Mouse (Mus musculus) neural tube, embryonic 13.5 days (tissue): ENCODE data around the gene Grik4. TPM values are rescaled to one million over a fixed set of nuclear protein-coding genes. Genes with fewer than 3 reads are reported as not detected.

ENCODE experiments used
- ATAC-seq: fragments of 200-750 bp; cut with Nextera tagmentation; 2 replicates; pipeline ENCODE4 v1.8.0; 2017; ENCODE audit warnings: low read depth, mild to moderate bottlenecking, moderate TSS enrichment, moderate library complexity
- H3K27ac ChIP-seq: fragments of 300-500 bp; sonication (generic); replicated peaks from 2 replicates; pipeline ENCODE4 v1.5.1; 2015; ENCODE audit warnings: moderate library complexity, mild to moderate bottlenecking, inconsistent platforms
- H3K27me3 ChIP-seq: fragments of 300-500 bp; sonication (generic); 2 replicates; pipeline ENCODE4 v1.6.1; 2015; ENCODE audit warnings: mild to moderate bottlenecking, inconsistent platforms
- H3K36me3 ChIP-seq: fragments of 300-500 bp; sonication (generic); 2 replicates; pipeline ENCODE4 v1.6.1; 2015; ENCODE audit warnings: mild to moderate bottlenecking, inconsistent platforms
- H3K4me1 ChIP-seq: fragments of 300-500 bp; sonication (generic); replicated peaks from 2 replicates; pipeline ENCODE4 v1.6.1; 2015; ENCODE audit warnings: inconsistent platforms
- H3K4me2 ChIP-seq: fragments of 300-500 bp; sonication (generic); 2 replicates; pipeline ENCODE4 v1.6.1; 2015; ENCODE audit warnings: inconsistent platforms, mild to moderate bottlenecking, moderate library complexity
- H3K4me3 ChIP-seq: fragments of 300-500 bp; sonication (generic); 2 replicates; pipeline ENCODE4 v1.5.1; 2015; ENCODE audit warnings: mild to moderate bottlenecking, inconsistent platforms
- H3K9ac ChIP-seq: fragments of 300-500 bp; sonication (generic); 2 replicates; pipeline ENCODE4 v1.6.1; 2015; ENCODE audit warnings: moderate library complexity, mild to moderate bottlenecking, inconsistent platforms
- H3K9me3 ChIP-seq: fragments of 300-500 bp; sonication (generic); 2 replicates; pipeline ENCODE4 v1.6.1; 2016; ENCODE audit warnings: inconsistent platforms
- WGBS: fragments of 180-500 bp; shearing (Covaris S2); methylation state at CpG from one replicate; pipeline ENCODE4 v1.1.7; 2015; 5-methylcytosine and 5-hydroxymethylcytosine counted together
- polyA plus RNA-seq: library from polyadenylated mRNA; unstranded; fragments of >200 nt; fragmentation: Nextera tagmentation; extraction: Ambion mirVana; gene quantifications from 2 replicates; pipeline ENCODE4 v1.2.1, GENCODE M21; 2015

Gene Grik4
- polyA plus RNA-seq, 1 experiment from 2014 or later, result 8.3 TPM

- WGBS, result 92% methylated on average over 3 of the region's 3 CpGs
- Histone ChIP-seq H3K9me3 (no peaks in the 10 kb centered on the region), H3K27ac (no peak overlapping the region)
Observed at GRCm38 (mm10) chr9:42809146-42809545, 135.1 kb downstream of the Grik4 start.

GRCm38 (mm10) chr9:42808394-42808793 lies 135.9 kb downstream of the Grik4 start:
- 0 out of 2 replicates have a peak, but pooled peaks cover 4% of the 10 kb centered on the region for H3K4me1 ChIP-seq
- no peak overlapping the region for H3K27ac ChIP-seq
- no peak overlapping the region for H3K4me2 ChIP-seq
- no peaks in the 10 kb centered on the region for H3K9me3 ChIP-seq
- H3K36me3 ChIP-seq, result no peaks in the 10 kb centered on the region
- WGBS, result 70% methylated on average over 9 of the region's 9 CpGs
- H3K4me3 ChIP-seq, result no peak overlapping the region
- ATAC-seq, result no peak
- no peak overlapping the region for H3K9ac ChIP-seq
- H3K27me3 ChIP-seq, result no peaks in the 10 kb centered on the region

More at GRCm38 (mm10) chr9:42809146-42809545, 135.1 kb downstream of the Grik4 start:
- H3K4me3 ChIP-seq, result no peak overlapping the region
- H3K9ac ChIP-seq, result no peak overlapping the region
- 0 out of 2 replicates have a peak, but pooled peaks cover 4% of the 10 kb centered on the region for H3K4me1 ChIP-seq
- H3K36me3 ChIP-seq, result no peaks in the 10 kb centered on the region
- ATAC-seq, result no peak
- no peaks in the 10 kb centered on the region for H3K27me3 ChIP-seq
- no peak overlapping the region for H3K4me2 ChIP-seq

- Histone ChIP-seq H3K36me3 (no peaks in the 10 kb centered on the region), H3K27ac (no peak overlapping the region), H3K9me3 (no peaks in the 10 kb centered on the region), H3K4me3 (no peak overlapping the region), H3K9ac (no peak overlapping the region), H3K4me2 (no peak overlapping the region), H3K27me3 (0 out of 2 replicates have a peak, but pooled peaks cover 3% of the 10 kb centered on the region), H3K4me1 (peaks cover 39% of the 10 kb centered on the region)
- WGBS, result 52% methylated on average over 3 of the region's 3 CpGs
- ATAC-seq, result no peak
Observed at GRCm38 (mm10) chr9:42803061-42803491, 141.2 kb downstream of the Grik4 start.

DNA sequence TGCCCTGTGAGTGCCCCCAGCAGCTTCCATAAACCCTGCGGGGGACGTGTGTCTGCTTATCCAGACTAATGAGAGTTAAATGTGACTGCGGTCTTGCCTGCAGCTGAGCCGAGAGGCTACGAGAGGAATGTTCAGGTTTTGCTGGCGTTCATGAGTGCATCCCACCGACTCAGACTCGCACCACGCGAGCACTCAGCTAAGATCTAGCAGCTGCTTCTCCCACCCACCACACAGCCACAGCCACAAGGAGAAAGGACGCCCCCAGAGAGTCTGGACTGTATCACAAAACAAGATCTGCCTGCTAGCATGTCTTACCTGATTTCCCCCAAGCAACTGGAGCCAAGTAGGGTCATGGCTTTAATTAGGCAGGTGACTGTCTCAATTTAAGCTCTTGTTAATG lies 142.4 kb downstream of the Grik4 start:
- H3K36me3 ChIP-seq, result no peaks in the 10 kb centered on the region
- H3K4me2 ChIP-seq, result no peak overlapping the region
- no peak overlapping the region for H3K4me3 ChIP-seq
- H3K4me1 ChIP-seq, result peaks cover 51% of the 10 kb centered on the region
- H3K27ac ChIP-seq, result no peak overlapping the region; the same call in 1 of the 2 replicates
- no peak overlapping the region for H3K9ac ChIP-seq
- no peaks in the 10 kb centered on the region for H3K9me3 ChIP-seq
- H3K27me3 ChIP-seq, result 0 out of 2 replicates have a peak, but pooled peaks cover 3% of the 10 kb centered on the region
- 55% methylated on average over 11 of the region's 11 CpGs for WGBS
- no peak for ATAC-seq

- Histone ChIP-seq H3K9me3 (no peaks in the 10 kb centered on the region), H3K9ac (no peak overlapping the region), H3K4me2 (no peak overlapping the region), H3K27me3 (0 out of 2 replicates have a peak, but pooled peaks cover 3% of the 10 kb centered on the region), H3K36me3 (no peaks in the 10 kb centered on the region), H3K4me3 (no peak overlapping the region), H3K27ac (no peak overlapping the region), H3K4me1 (peaks cover 58% of the 10 kb centered on the region)
- ATAC-seq, result no peak
- 85% methylated on average over 7 of the region's 7 CpGs for WGBS
Observed at GRCm38 (mm10) chr9:42800138-42800537, 144.2 kb downstream of the Grik4 start.

GRCm38 (mm10) chr9:42799694-42800093 lies 144.6 kb downstream of the Grik4 start:
- no peak overlapping the region for H3K9ac ChIP-seq
- 85% methylated on average over 5 of the region's 5 CpGs for WGBS
- no peak overlapping the region for H3K4me3 ChIP-seq
- ATAC-seq, result no peak
- no peak overlapping the region for H3K27ac ChIP-seq
- 0 out of 2 replicates have a peak, but pooled peaks cover 3% of the 10 kb centered on the region for H3K27me3 ChIP-seq
- no peaks in the 10 kb centered on the region for H3K36me3 ChIP-seq
- no peak overlapping the region for H3K4me2 ChIP-seq
- peaks cover 58% of the 10 kb centered on the region for H3K4me1 ChIP-seq
- H3K9me3 ChIP-seq, result no peaks in the 10 kb centered on the region

GRCm38 (mm10) chr9:42799242-42799641 lies 145.1 kb downstream of the Grik4 start:
- 58% methylated on average over 5 of the region's 5 CpGs for whole genome bisulfite sequencing
- no peaks in the 10 kb centered on the region for H3K9me3 ChIP-seq
- ATAC-seq, result no peak

DNA sequence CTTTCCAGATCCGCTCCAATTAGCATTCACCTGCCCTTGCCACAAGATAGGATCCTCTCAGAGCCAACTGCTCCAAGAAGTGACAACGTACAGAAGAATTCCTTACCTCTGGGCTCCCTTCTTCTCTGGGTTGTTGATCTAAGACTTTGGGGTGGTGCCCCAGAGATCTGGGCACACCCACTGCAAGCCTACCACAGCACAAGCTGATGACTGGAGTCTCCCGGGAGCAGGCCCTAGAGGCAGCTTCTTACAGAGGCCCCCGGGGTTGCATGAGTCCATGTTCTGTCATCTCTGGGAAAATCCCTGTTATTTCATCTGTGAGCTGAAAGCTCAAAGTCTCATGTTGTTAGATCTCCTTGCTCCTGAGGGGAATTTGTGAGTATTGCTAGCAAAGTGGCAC lies 146.0 kb downstream of the Grik4 start:
- ATAC-seq, result no peak
- Histone ChIP-seq H3K27ac (no peak overlapping the region), H3K9ac (no peak overlapping the region), H3K4me2 (no peak overlapping the region), H3K36me3 (no peaks in the 10 kb centered on the region), H3K27me3 (0 out of 2 replicates have a peak, but pooled peaks cover 9% of the 10 kb centered on the region), H3K9me3 (no peaks in the 10 kb centered on the region), H3K4me1 (peaks cover 63% of the 10 kb centered on the region), H3K4me3 (no peak overlapping the region)
- WGBS, result 82% methylated on average over 4 of the region's 4 CpGs

More at GRCm38 (mm10) chr9:42799242-42799641, 145.1 kb downstream of the Grik4 start:
- Histone ChIP-seq H3K27ac (no peak overlapping the region), H3K4me2 (no peak overlapping the region), H3K9ac (no peak overlapping the region), H3K4me1 (peaks cover 58% of the 10 kb centered on the region), H3K4me3 (no peak overlapping the region), H3K27me3 (0 out of 2 replicates have a peak, but pooled peaks cover 3% of the 10 kb centered on the region), H3K36me3 (no peaks in the 10 kb centered on the region)

- no peak overlapping the region for H3K4me3 ChIP-seq
- peaks cover 59% of the 10 kb centered on the region for H3K4me1 ChIP-seq
- no peak overlapping the region for H3K9ac ChIP-seq
- no peaks in the 10 kb centered on the region for H3K9me3 ChIP-seq
- 59% methylated on average over 8 of the region's 8 CpGs for WGBS
- ATAC-seq, result no peak
- H3K4me2 ChIP-seq, result no peak overlapping the region
- no peaks in the 10 kb centered on the region for H3K36me3 ChIP-seq
- H3K27ac ChIP-seq, result no peak overlapping the region
- H3K27me3 ChIP-seq, result peaks cover 12% of the 10 kb centered on the region; the same call in 1 of the 2 replicates
Observed at GRCm38 (mm10) chr9:42797276-42797675, 147.0 kb downstream of the Grik4 start.

DNA sequence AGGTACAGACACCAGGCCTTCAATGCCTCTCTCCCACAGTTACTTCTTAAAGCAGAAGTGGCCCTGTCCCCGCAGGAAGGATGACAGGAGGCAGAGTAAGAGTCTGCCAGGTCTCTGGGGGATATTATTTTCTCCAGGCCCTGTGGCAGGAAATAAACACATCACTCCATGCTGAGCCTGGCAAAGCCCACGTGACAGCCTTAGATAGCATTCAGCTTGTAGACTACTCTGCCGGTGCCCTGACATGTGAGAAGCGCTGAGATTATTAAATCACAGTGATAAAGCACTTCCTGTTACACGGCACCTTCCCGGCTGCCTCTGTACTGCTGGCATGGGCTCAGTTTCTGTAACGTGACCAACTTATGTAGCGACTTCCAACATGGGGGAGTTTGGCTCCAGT lies 148.4 kb downstream of the Grik4 start:
- 42% methylated on average over 8 of the region's 8 CpGs for WGBS
- Histone ChIP-seq H3K4me2 (no peak overlapping the region), H3K9me3 (no peaks in the 10 kb centered on the region), H3K4me3 (no peak overlapping the region), H3K27ac (no peak overlapping the region), H3K9ac (no peak overlapping the region), H3K27me3 (peaks cover 12% of the 10 kb centered on the region; the same call in 1 of the 2 replicates), H3K4me1 (peaks cover 65% of the 10 kb centered on the region), H3K36me3 (no peaks in the 10 kb centered on the region)
- ATAC-seq, result peak; percentile 37; the same call in 1 of the 2 replicates

DNA sequence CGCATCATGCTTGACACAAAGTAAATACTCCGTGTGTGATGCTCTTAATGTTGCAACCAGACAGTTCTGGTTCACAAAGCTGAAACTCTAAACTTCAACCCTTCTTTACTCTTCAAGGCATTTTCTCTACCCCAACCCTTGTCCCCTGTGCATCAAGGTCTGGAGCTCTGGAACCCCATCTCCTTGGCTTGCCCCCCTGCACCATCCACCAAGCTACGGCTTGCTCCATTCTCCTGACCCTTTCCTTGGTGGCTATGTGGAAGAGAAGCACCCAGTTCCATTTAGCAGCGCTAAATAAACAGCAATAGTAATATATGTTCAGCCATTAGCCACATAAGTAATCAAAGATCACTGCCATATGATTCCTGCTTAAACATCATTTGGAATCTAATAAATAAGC lies 150.3 kb downstream of the Grik4 start:
- 85% methylated on average over 4 of the region's 4 CpGs for WGBS
- H3K36me3 ChIP-seq, result no peaks in the 10 kb centered on the region
- no peak overlapping the region for H3K27ac ChIP-seq
- no peak for ATAC-seq
- H3K9me3 ChIP-seq, result no peaks in the 10 kb centered on the region
- H3K9ac ChIP-seq, result no peak overlapping the region
- no peak overlapping the region for H3K4me2 ChIP-seq
- no peak overlapping the region for H3K4me3 ChIP-seq
- H3K27me3 ChIP-seq, result peaks cover 9% of the 10 kb centered on the region; the same call in 1 of the 2 replicates
- H3K4me1 ChIP-seq, result peaks cover 56% of the 10 kb centered on the region

DNA sequence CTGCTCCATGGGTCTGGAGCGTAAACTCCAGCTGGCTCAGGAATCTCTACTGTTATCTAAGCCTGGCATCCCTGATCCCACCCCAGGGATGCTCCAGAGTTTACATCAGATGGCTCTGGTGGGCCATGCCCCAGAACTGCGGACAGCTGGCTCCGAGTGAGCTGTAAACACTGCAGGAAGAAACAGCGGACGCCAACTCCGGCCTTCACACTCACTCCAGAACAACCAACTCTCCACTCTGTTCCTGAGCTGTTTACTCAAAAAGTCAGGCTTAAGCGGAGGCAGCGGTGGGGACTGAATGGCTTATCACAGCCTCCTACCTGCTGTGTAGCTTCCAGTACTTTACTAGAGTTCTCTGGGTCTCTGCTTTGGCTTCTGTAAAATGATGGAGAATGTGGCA lies 150.7 kb downstream of the Grik4 start:
- H3K4me1 ChIP-seq, result peaks cover 52% of the 10 kb centered on the region
- no peaks in the 10 kb centered on the region for H3K9me3 ChIP-seq
- 86% methylated on average over 8 of the region's 8 CpGs for WGBS
- H3K36me3 ChIP-seq, result no peaks in the 10 kb centered on the region
- H3K27me3 ChIP-seq, result peaks cover 9% of the 10 kb centered on the region; the same call in 1 of the 2 replicates
- ATAC-seq, result no peak
- no peak overlapping the region for H3K27ac ChIP-seq
- H3K9ac ChIP-seq, result no peak overlapping the region
- H3K4me2 ChIP-seq, result no peak overlapping the region
- no peak overlapping the region for H3K4me3 ChIP-seq

- H3K36me3 ChIP-seq, result no peaks in the 10 kb centered on the region
- H3K27ac ChIP-seq, result peak overlapping the region; percentile 35; the same call in 1 of the 2 replicates
- H3K4me2 ChIP-seq, result no peak overlapping the region
- H3K4me3 ChIP-seq, result no peak overlapping the region
- peaks cover 9% of the 10 kb centered on the region; the same call in 1 of the 2 replicates for H3K27me3 ChIP-seq
- peaks cover 40% of the 10 kb centered on the region for H3K4me1 ChIP-seq
- H3K9ac ChIP-seq, result no peak overlapping the region
- H3K9me3 ChIP-seq, result no peaks in the 10 kb centered on the region
- WGBS, result 42% methylated on average over 5 of the region's 5 CpGs
- no peak for ATAC-seq
Observed at GRCm38 (mm10) chr9:42792381-42792780, 151.9 kb downstream of the Grik4 start.
